Mouse (Mus musculus): Measurements from ENCODE around the gene Nyap2. TPM values are rescaled to one million over a fixed set of nuclear protein-coding genes. Genes with fewer than 3 reads are reported as not detected.

Gene Nyap2
- not detected for polyA plus RNA-seq (2017; shearing (Covaris generic))

DNA sequence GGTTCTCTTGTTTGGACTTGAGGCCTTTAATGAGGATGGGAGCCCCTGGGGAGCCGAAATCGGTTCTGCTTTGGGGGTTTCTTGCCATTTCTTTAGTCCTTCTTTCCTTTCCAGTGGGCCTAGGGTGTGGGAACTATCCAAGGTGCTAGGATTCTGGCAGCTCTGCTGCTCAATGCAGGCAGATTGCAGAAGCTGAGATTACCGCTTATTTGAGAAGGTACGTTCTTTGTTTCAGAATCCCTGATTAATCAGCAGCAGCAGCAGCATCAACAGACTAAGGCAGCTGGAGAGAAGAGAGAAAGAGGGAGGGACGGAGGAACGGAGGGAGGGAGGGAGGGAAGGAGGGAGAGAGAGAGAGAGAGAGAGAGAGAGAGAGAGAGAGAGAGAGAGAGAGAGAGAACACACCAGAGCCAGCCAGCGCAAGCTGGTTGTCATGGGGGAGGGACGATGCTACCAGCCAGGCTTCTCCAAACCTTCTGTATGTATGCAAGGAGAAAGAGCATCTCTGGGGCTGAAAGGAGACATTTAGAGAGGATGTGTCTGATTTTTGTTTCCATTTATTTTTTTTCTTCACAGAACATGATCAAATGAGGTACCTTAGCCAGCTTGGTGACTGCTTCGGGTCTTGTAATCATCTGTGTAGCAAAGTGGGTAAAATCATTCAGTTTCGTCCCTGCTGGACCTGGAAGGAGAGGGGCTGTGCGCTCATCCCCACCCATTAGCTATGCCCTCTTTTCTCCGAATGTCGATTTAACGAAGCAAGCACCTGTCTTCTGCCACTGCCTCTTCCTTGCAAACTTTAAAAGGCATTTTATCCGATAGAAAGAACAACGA, at the start of gene Nyap2:
Nyap2 (plus strand) TSS at position 120 of the 834 bp plus-strand sequence.

